Mouse (Mus musculus): ENCODE measurements around the gene Carnmt1. TPM values are rescaled to one million over a fixed set of nuclear protein-coding genes. Genes with fewer than 3 reads are reported as not detected.

Gene Carnmt1
- polyA plus RNA-seq, 1 experiment from 2014 or later = 27.8 TPM

GRCm38 (mm10) chr19:18648558-18648945 lies 22.0 kb upstream of the Carnmt1 start:
- Histone ChIP-seq H3K36me3 (ENCODE audit: control insufficient read depth, insufficient read depth, low read length) (no peaks in the 10 kb centered on the region), H3K9me3 (ENCODE audit: control insufficient read depth, low read length) (no peaks in the 10 kb centered on the region), H3K27me3 (replicated peaks; ENCODE audit: control insufficient read depth, insufficient read depth, low read length) (no peaks in the 10 kb centered on the region), H3K4me1 (replicated peaks; ENCODE audit: control insufficient read depth, insufficient read depth, low read length) (no peaks in the 10 kb centered on the region), H3K4me2 (ENCODE audit: low read length) (no peak overlapping the region), H3K27ac (ENCODE audit: low read depth) (no peak overlapping the region), H3K4me3 (ENCODE audit: low read depth, low read length) (no peak overlapping the region), H3K9ac (ENCODE audit: low read length) (no peak overlapping the region)
- 77% methylated on average over 6 of the region's 6 CpGs for WGBS
- ATAC-seq (replicated peaks; ENCODE audit: low FRiP score, low TSS enrichment, low read depth) (no peak), DNase-seq (ENCODE audit: low spot score) (no peak)

DNA sequence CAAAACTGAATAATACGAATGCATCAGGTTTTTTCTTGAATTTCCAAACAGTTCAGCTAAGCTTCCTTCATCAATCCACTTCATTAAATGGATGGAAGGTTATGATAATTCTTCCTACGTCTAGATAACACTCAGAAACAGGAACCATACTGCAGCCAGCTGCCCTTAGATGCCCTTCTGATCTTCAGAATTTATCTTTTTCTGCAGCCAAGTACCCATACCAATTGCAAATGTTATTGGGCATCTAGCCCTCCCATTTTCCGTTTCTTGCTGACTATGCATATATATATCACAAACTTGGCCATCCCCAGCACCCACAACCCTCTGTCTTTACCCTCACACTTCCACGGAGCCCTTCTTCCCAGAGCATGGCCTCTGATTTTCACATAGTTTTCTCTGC lies 20.6 kb upstream of the Carnmt1 start:
- H3K27me3 ChIP-seq (replicated peaks; ENCODE audit: control insufficient read depth, insufficient read depth, low read length) = no peaks in the 10 kb centered on the region
- H3K36me3 ChIP-seq (ENCODE audit: control insufficient read depth, insufficient read depth, low read length) = no peaks in the 10 kb centered on the region
- H3K27ac ChIP-seq (ENCODE audit: low read depth) = no peak overlapping the region
- no peak overlapping the region for H3K4me3 ChIP-seq (ENCODE audit: low read depth, low read length)
- H3K9me3 ChIP-seq (ENCODE audit: control insufficient read depth, low read length) = no peaks in the 10 kb centered on the region
- H3K4me2 ChIP-seq (ENCODE audit: low read length) = no peak overlapping the region
- no peak overlapping the region for H3K9ac ChIP-seq (ENCODE audit: low read length)
- WGBS = 86% methylated on average over 4 of the region's 4 CpGs
- no peak for ATAC-seq (replicated peaks; ENCODE audit: low FRiP score, low TSS enrichment, low read depth)
- no peak for DNase-seq (ENCODE audit: low spot score)
- H3K4me1 ChIP-seq (replicated peaks; ENCODE audit: control insufficient read depth, insufficient read depth, low read length) = no peaks in the 10 kb centered on the region

- no peaks in the 10 kb centered on the region for H3K36me3 ChIP-seq (ENCODE audit: control insufficient read depth, insufficient read depth, low read length)
- no peak overlapping the region for H3K4me2 ChIP-seq (ENCODE audit: low read length)
- no peak overlapping the region for H3K4me3 ChIP-seq (ENCODE audit: low read depth, low read length)
- no peak for DNase-seq (ENCODE audit: low spot score)
- 77% methylated on average over 6 of the region's 6 CpGs for WGBS
- H3K9me3 ChIP-seq (ENCODE audit: control insufficient read depth, low read length) = no peaks in the 10 kb centered on the region
- ATAC-seq (replicated peaks; ENCODE audit: low FRiP score, low TSS enrichment, low read depth) = no peak
- H3K27ac ChIP-seq (ENCODE audit: low read depth) = no peak overlapping the region
- H3K27me3 ChIP-seq (replicated peaks; ENCODE audit: control insufficient read depth, insufficient read depth, low read length) = no peaks in the 10 kb centered on the region
- H3K4me1 ChIP-seq (replicated peaks; ENCODE audit: control insufficient read depth, insufficient read depth, low read length) = no peaks in the 10 kb centered on the region
- no peak overlapping the region for H3K9ac ChIP-seq (ENCODE audit: low read length)
Measured at GRCm38 (mm10) chr19:18650473-18650872, 20.1 kb upstream of the Carnmt1 start.

- Histone ChIP-seq H3K4me2 (ENCODE audit: low read length) (no peak overlapping the region), H3K4me3 (ENCODE audit: low read depth, low read length) (no peak overlapping the region), H3K36me3 (ENCODE audit: control insufficient read depth, insufficient read depth, low read length) (no peaks in the 10 kb centered on the region), H3K4me1 (replicated peaks; ENCODE audit: control insufficient read depth, insufficient read depth, low read length) (no peaks in the 10 kb centered on the region), H3K9ac (ENCODE audit: low read length) (no peak overlapping the region), H3K9me3 (ENCODE audit: control insufficient read depth, low read length) (no peaks in the 10 kb centered on the region), H3K27ac (ENCODE audit: low read depth) (no peak overlapping the region), H3K27me3 (replicated peaks; ENCODE audit: control insufficient read depth, insufficient read depth, low read length) (no peaks in the 10 kb centered on the region)
- WGBS = 72% methylated on average over 4 of the region's 4 CpGs
- no peak for ATAC-seq (replicated peaks; ENCODE audit: low FRiP score, low TSS enrichment, low read depth)
- DNase-seq (ENCODE audit: low spot score) = no peak
Measured at GRCm38 (mm10) chr19:18652592-18652991, 18.0 kb upstream of the Carnmt1 start.

DNA sequence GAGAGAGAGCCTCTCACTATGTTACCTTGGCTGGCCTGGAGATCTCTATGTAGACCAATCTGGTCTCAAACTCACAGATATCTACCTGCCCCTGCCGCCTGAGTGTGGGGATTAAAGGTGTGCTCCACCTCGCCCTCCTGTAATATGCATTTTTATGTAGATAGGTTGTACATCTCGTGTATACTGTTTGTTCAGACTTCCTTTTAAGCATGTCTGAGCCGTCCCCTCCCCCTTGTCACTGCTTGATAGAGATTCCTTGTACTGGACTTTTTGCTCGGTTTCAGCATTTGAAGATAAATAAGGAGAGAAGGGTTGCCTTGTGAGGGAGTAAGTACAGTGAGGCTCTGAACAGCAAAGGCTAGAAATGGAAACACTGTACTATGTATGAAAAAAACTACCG lies 17.5 kb upstream of the Carnmt1 start:
- H3K9me3 ChIP-seq (ENCODE audit: control insufficient read depth, low read length) = no peaks in the 10 kb centered on the region
- no peak overlapping the region for H3K27ac ChIP-seq (ENCODE audit: low read depth)
- no peak overlapping the region for H3K4me2 ChIP-seq (ENCODE audit: low read length)
- no peaks in the 10 kb centered on the region for H3K36me3 ChIP-seq (ENCODE audit: control insufficient read depth, insufficient read depth, low read length)
- no peak overlapping the region for H3K9ac ChIP-seq (ENCODE audit: low read length)
- 91% methylated on average over 6 of the region's 6 CpGs for WGBS
- DNase-seq (ENCODE audit: low spot score) = no peak
- no peak overlapping the region for H3K4me3 ChIP-seq (ENCODE audit: low read depth, low read length)
- no peak for ATAC-seq (replicated peaks; ENCODE audit: low FRiP score, low TSS enrichment, low read depth)
- no peaks in the 10 kb centered on the region for H3K4me1 ChIP-seq (replicated peaks; ENCODE audit: control insufficient read depth, insufficient read depth, low read length)
- H3K27me3 ChIP-seq (replicated peaks; ENCODE audit: control insufficient read depth, insufficient read depth, low read length) = no peaks in the 10 kb centered on the region

DNA sequence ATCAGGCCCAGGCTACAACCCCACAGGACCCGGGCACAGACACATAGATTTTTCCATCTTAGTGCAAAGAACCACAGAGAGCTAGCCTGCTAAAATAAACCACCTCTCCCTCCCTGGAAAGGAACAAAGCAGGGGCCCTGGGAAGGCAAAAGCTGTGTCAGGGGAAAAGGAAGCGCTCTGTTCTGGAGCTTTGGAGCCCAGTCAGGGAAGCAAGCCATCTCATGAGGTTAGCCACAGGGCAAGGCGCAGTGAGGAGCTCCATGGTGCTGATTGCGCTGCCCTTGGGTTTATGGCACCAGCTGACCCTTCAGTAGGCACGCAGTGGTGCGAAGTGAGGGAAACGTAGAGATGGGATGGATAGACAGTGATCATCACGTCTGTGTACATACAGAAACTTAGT lies 16.2 kb upstream of the Carnmt1 start:
- Histone ChIP-seq H3K4me3 (ENCODE audit: low read depth, low read length) (no peak overlapping the region), H3K4me2 (ENCODE audit: low read length) (no peak overlapping the region), H3K27me3 (replicated peaks; ENCODE audit: control insufficient read depth, insufficient read depth, low read length) (no peaks in the 10 kb centered on the region), H3K9me3 (ENCODE audit: control insufficient read depth, low read length) (no peaks in the 10 kb centered on the region), H3K9ac (ENCODE audit: low read length) (no peak overlapping the region), H3K27ac (ENCODE audit: low read depth) (no peak overlapping the region), H3K36me3 (ENCODE audit: control insufficient read depth, insufficient read depth, low read length) (no peaks in the 10 kb centered on the region), H3K4me1 (replicated peaks; ENCODE audit: control insufficient read depth, insufficient read depth, low read length) (no peaks in the 10 kb centered on the region)
- WGBS = 84% methylated on average over 8 of the region's 8 CpGs
- ATAC-seq (replicated peaks; ENCODE audit: low FRiP score, low TSS enrichment, low read depth) (no peak), DNase-seq (ENCODE audit: low spot score) (no peak)

DNA sequence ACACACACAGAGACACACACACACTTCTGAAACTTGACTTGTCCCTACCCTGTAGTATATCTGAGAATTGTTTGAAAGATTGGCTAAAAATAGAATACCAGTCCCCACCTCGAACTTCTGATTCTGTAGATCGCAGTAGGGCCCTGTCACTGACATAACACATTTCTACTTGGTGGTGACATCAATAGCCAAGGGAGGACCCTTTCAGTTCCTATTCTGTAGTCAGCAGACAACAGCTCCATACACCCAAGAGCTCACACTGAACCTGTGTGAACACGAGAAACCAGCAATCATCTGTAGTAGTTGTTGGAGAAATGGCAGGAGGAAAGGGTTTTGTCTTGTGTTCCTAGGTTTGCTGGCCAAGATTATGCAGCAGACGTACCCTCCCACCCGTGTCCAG lies 15.6 kb upstream of the Carnmt1 start:
- Histone ChIP-seq H3K36me3 (ENCODE audit: control insufficient read depth, insufficient read depth, low read length) (no peaks in the 10 kb centered on the region), H3K4me2 (ENCODE audit: low read length) (no peak overlapping the region), H3K4me3 (ENCODE audit: low read depth, low read length) (no peak overlapping the region), H3K9me3 (ENCODE audit: control insufficient read depth, low read length) (no peaks in the 10 kb centered on the region), H3K27ac (ENCODE audit: low read depth) (no peak overlapping the region), H3K4me1 (replicated peaks; ENCODE audit: control insufficient read depth, insufficient read depth, low read length) (no peaks in the 10 kb centered on the region), H3K9ac (ENCODE audit: low read length) (no peak overlapping the region), H3K27me3 (replicated peaks; ENCODE audit: control insufficient read depth, insufficient read depth, low read length) (no peaks in the 10 kb centered on the region)
- WGBS = 60% methylated on average over 5 of the region's 5 CpGs
- DNase-seq (ENCODE audit: low spot score) (no peak), ATAC-seq (replicated peaks; ENCODE audit: low FRiP score, low TSS enrichment, low read depth) (no peak)

- 81% methylated on average over 7 of the region's 7 CpGs for WGBS
- DNase-seq (ENCODE audit: low spot score) = no peak
Measured at GRCm38 (mm10) chr19:18655999-18656398, 14.6 kb upstream of the Carnmt1 start.

DNA sequence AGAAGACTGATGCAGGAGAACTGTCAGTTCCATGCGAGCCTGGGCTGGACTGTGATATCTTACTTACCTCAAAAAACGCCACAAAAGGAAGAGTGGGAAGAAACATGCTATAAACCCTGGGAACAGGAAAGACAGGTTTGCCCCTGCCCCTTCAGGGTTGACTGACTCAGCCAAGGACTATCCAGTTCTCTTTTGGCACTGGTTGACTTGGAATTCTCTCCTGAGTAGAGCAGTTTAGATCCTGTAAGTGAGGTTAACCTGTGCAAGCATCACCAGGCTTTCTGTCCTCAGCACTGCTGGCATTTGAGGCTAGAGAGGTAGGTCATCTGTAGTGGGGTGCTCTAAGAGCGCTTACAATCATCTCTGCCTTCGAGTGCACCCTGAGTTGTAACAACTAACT lies 12.1 kb upstream of the Carnmt1 start:
- DNase-seq (ENCODE audit: low spot score) (peak; percentile 56), ATAC-seq (replicated peaks; ENCODE audit: low FRiP score, low TSS enrichment, low read depth) (no peak)
- Histone ChIP-seq H3K9ac (ENCODE audit: low read length) (no peak overlapping the region), H3K4me3 (ENCODE audit: low read depth, low read length) (no peak overlapping the region), H3K4me1 (replicated peaks; ENCODE audit: control insufficient read depth, insufficient read depth, low read length) (no peaks in the 10 kb centered on the region), H3K27me3 (replicated peaks; ENCODE audit: control insufficient read depth, insufficient read depth, low read length) (no peaks in the 10 kb centered on the region), H3K27ac (ENCODE audit: low read depth) (no peak overlapping the region), H3K9me3 (ENCODE audit: control insufficient read depth, low read length) (no peaks in the 10 kb centered on the region), H3K36me3 (ENCODE audit: control insufficient read depth, insufficient read depth, low read length) (no peaks in the 10 kb centered on the region), H3K4me2 (ENCODE audit: low read length) (no peak overlapping the region)
- WGBS = 66% methylated on average over 4 of the region's 4 CpGs

More at GRCm38 (mm10) chr19:18655999-18656398, 14.6 kb upstream of the Carnmt1 start:
- no peak overlapping the region for H3K27ac ChIP-seq (ENCODE audit: low read depth)
- H3K9me3 ChIP-seq (ENCODE audit: control insufficient read depth, low read length) = no peaks in the 10 kb centered on the region
- no peak overlapping the region for H3K9ac ChIP-seq (ENCODE audit: low read length)
- H3K4me1 ChIP-seq (replicated peaks; ENCODE audit: control insufficient read depth, insufficient read depth, low read length) = no peaks in the 10 kb centered on the region
- no peak overlapping the region for H3K4me3 ChIP-seq (ENCODE audit: low read depth, low read length)
- H3K36me3 ChIP-seq (ENCODE audit: control insufficient read depth, insufficient read depth, low read length) = no peaks in the 10 kb centered on the region
- ATAC-seq (replicated peaks; ENCODE audit: low FRiP score, low TSS enrichment, low read depth) = no peak
- H3K27me3 ChIP-seq (replicated peaks; ENCODE audit: control insufficient read depth, insufficient read depth, low read length) = no peaks in the 10 kb centered on the region
- H3K4me2 ChIP-seq (ENCODE audit: low read length) = no peak overlapping the region

All from intestine, embryonic 14.5 days (tissue).